Mouse (Mus musculus) heart, postnatal 0 days (tissue): Measurements from ENCODE around the gene Ikzf3. TPM values are rescaled to one million over a fixed set of nuclear protein-coding genes. Genes with fewer than 3 reads are reported as not detected.

Experiments used
- ATAC-seq: fragments of 200-750 bp; cut with Nextera tagmentation; 2 replicates; pipeline ENCODE4 v1.8.0; 2017; ENCODE audit warnings: low read depth, moderate number of reproducible peaks, moderate library complexity; ENCODE audit not compliant: insufficient read depth
- DNase-seq: peaks from one replicate; pipeline ENCODE4 v3.0.0-alpha.2; 2016; ENCODE audit warnings: low spot score
- H3K27ac ChIP-seq: fragments of 300-500 bp; sonication (generic); 2 replicates; pipeline ENCODE4 v1.5.1; 2014; ENCODE audit warnings: low read depth, mild to moderate bottlenecking
- H3K27me3 ChIP-seq: fragments of 300-500 bp; sonication (generic); 2 replicates; pipeline ENCODE4 v1.6.1; 2014; ENCODE audit warnings: low read length, mixed read lengths; ENCODE audit not compliant: control insufficient read depth, insufficient read depth
- H3K36me3 ChIP-seq: fragments of 300-500 bp; sonication (generic); replicated peaks from 2 replicates; pipeline ENCODE4 v1.6.1; 2014; ENCODE audit warnings: low read length, mixed read lengths; ENCODE audit not compliant: control insufficient read depth, insufficient read depth
- H3K4me1 ChIP-seq: fragments of 300-500 bp; sonication (generic); 2 replicates; pipeline ENCODE4 v1.6.1; 2014; ENCODE audit warnings: antibody characterized with exemption; ENCODE audit not compliant: control insufficient read depth, insufficient read depth
- H3K4me2 ChIP-seq: fragments of 300-500 bp; sonication (generic); 2 replicates; pipeline ENCODE4 v1.6.1; 2014; ENCODE audit warnings: low read depth, mild to moderate bottlenecking, low read length, moderate library complexity
- H3K4me3 ChIP-seq: fragments of 300-500 bp; sonication (generic); 2 replicates; pipeline ENCODE4 v1.5.1; 2014; ENCODE audit warnings: low read depth, low read length
- H3K9ac ChIP-seq: fragments of 300-500 bp; sonication (generic); replicated peaks from 2 replicates; pipeline ENCODE4 v1.6.1; 2014; ENCODE audit warnings: low read depth, low read length, mixed read lengths
- H3K9me3 ChIP-seq: fragments of 300-500 bp; sonication (generic); replicated peaks from 2 replicates; pipeline ENCODE4 v1.6.1; 2016; ENCODE audit warnings: low read length; ENCODE audit not compliant: control insufficient read depth
- CTCF ChIP-seq: IDR thresholded peaks from 2 replicates; pipeline ENCODE4 v1.5.1; 2016; ENCODE audit warnings: antibody characterized with exemption, control low read depth, low read depth
- EP300 ChIP-seq: IDR thresholded peaks from 2 replicates; pipeline ENCODE4 v1.6.1; 2016; ENCODE audit warnings: antibody characterized with exemption, low read depth
- WGBS: fragments of 180-500 bp; shearing (Covaris S2); extraction: QIAGEN DNeasy Blood & Tissue Kit; methylation state at CpG from one replicate; pipeline ENCODE4 v1.1.7; 2014; 5-methylcytosine and 5-hydroxymethylcytosine counted together
- polyA plus RNA-seq: library from polyadenylated mRNA; unstranded; fragments of >200 nt; fragmentation: Nextera tagmentation; extraction: Ambion mirVana; gene quantifications from 2 replicates; pipeline ENCODE4 v1.2.1, GENCODE M21; 2015
- total RNA-seq: library from RNA; depleted of rRNA; stranded (reverse); fragments of >200 nt; gene quantifications from 2 replicates; pipeline ENCODE4 v1.2.3, GENCODE M21; 2014; ENCODE audit warnings: low replicate concordance

Ikzf3 gene
- total and polyA plus RNA-seq, 2 experiments from 2014 or later: 0.15 TPM; not detected in 1

- ATAC-seq (no peak), DNase-seq (no peak)
- WGBS: 55% methylated on average over 10 of the region's 10 CpGs
- Histone ChIP-seq H3K9me3 (no peaks in the 10 kb centered on the region), H3K27me3 (no peaks in the 10 kb centered on the region), H3K27ac (no peak overlapping the region), H3K4me1 (no peaks in the 10 kb centered on the region), H3K9ac (no peak overlapping the region), H3K36me3 (no peaks in the 10 kb centered on the region), H3K4me2 (no peak overlapping the region), H3K4me3 (no peak overlapping the region)
- TF ChIP-seq CTCF (no peak), EP300 (no peak)
These were observed 25.4 kb downstream of the Ikzf3 start for GRCm38 (mm10) chr11:98520468-98520867.

DNA sequence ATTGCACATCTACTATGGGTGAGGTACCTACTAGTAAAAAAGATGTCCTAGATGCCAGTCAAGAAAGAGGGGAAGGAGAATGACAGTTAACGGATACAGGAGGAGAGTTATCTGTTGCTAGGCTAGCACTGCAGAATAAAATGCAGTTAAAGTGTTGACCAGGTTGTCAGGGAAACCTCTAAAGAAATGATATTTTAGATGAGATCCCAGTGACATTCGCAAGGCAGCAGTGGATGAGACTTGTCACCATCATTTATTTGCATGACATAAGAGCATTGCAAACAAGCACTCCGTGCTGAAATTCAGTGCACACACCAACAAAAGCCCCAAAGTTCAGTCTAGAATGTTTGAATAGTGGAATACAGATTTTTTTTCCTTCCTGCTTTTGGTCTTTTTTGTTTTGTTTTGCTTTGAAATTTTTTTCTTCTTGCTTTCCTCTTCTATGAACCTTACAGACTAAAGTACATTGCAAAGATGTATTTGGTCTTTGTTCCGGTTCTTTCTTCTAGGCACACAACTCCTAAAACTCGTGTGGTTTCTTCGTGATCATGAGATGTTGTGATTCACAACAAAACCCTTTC lies 32.4 kb downstream of the Ikzf3 start:
- ATAC-seq (no peak), DNase-seq (no peak)
- H3K27me3 ChIP-seq: no peaks in the 10 kb centered on the region
- no peaks in the 10 kb centered on the region for H3K36me3 ChIP-seq
- WGBS: 74% methylated on average over 6 of the region's 6 CpGs
- H3K4me2 ChIP-seq: no peak overlapping the region
- H3K4me3 ChIP-seq: no peak overlapping the region
- H3K9me3 ChIP-seq: no peaks in the 10 kb centered on the region
- TF ChIP-seq EP300 (no peak), CTCF (no peak)
- no peak overlapping the region for H3K9ac ChIP-seq
- H3K27ac ChIP-seq: no peak overlapping the region
- peaks cover 12% of the 10 kb centered on the region; the same call in 1 of the 2 replicates for H3K4me1 ChIP-seq

DNA sequence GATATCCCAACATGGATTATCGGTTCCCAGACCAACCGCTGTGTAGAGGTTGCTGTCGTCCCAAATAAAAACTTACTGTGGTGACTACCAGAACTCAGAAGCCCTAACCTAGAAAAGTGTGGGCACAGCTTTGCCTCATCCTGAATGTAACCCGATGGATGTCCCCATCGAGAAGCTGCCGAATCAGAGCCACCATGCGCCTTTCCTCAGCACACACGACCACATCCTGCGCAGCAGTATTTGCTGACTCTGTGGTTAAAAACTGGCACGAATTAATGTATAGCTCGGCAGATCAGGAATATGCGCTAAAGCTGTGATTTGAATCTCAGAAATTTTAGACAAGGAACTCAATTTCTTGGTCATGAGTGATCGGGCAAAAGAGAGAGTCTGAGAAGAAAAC lies 33.0 kb downstream of the Ikzf3 start:
- TF ChIP-seq CTCF (no peak), EP300 (no peak)
- no peak for ATAC-seq
- 88% methylated on average over 13 of the region's 13 CpGs for WGBS
- Histone ChIP-seq H3K4me3 (no peak overlapping the region), H3K9me3 (no peaks in the 10 kb centered on the region), H3K27ac (no peak overlapping the region), H3K36me3 (no peaks in the 10 kb centered on the region), H3K4me1 (peaks cover 12% of the 10 kb centered on the region; the same call in 1 of the 2 replicates), H3K4me2 (no peak overlapping the region), H3K9ac (no peak overlapping the region), H3K27me3 (no peaks in the 10 kb centered on the region)
- no peak for DNase-seq

DNA sequence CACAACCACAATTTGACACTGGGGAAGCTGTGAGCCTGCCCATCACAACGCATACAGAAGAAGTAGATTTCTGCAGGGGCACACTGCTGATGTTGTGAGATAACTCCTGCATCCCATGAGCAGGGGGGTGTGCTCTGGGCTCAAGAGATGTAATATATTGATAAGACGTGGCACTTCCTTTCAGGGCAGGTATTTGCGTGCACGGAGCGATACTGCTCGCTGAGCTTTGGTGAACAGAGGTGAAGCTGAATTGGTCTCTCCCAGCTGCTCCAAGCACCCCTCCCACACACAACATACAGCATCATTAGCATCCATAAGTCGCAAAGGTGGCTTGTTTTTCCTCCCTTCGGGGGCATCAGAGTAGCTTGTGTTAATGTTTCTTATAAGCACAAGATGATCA lies 35.7 kb downstream of the Ikzf3 start:
- Histone ChIP-seq H3K27ac (peak overlapping the region; percentile 50; the same call in 1 of the 2 replicates), H3K4me1 (peaks cover 12% of the 10 kb centered on the region; the same call in 1 of the 2 replicates), H3K4me2 (no peak overlapping the region), H3K27me3 (no peaks in the 10 kb centered on the region), H3K36me3 (no peaks in the 10 kb centered on the region), H3K4me3 (no peak overlapping the region), H3K9me3 (no peaks in the 10 kb centered on the region), H3K9ac (no peak overlapping the region)
- ATAC-seq: no peak
- 74% methylated on average over 8 of the region's 8 CpGs for WGBS
- no peak for TF ChIP-seq CTCF
- TF ChIP-seq EP300: no peak
- no peak for DNase-seq

DNA sequence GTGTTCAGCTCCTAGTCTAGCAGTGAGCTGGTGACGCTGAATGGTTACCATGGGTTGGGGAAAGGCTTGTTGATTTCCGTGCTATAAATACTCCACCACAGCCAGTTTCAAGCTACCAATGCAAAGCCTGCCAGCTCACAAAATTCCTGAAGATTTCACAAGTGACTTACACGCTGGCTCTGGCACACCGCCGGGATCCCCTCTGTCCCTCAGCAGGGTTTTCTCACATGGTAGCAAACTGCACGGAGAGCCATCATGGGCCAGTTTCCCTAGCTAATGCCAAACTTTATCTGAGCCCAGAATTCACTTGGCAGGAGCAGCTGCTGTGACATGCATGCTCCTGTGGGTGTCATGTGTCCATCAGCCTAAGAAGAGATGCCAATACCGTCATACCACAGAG lies 36.4 kb downstream of the Ikzf3 start:
- peak overlapping the region; percentile 62 for H3K27ac ChIP-seq
- H3K9me3 ChIP-seq: no peaks in the 10 kb centered on the region
- H3K4me2 ChIP-seq: no peak overlapping the region

DNA sequence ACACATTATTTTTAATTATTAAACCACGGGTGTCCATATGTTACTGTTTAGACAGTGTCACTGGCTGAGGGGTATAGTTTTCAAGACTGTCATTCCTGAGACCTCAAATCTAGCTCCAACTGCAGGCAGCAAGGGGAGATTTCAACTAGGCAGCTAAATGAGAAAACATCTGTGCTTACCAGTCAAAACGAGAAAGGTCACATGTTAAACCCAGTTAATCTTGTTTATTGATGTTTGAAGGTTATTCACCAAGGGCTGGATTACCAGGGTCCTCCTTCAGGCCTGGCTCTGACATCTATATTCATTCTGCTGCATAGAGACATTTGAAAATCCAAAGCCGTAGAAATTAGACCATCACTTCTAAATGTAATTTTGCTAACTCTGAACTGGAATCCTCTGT lies 40.9 kb downstream of the Ikzf3 start:
- Histone ChIP-seq H3K36me3 (no peaks in the 10 kb centered on the region), H3K27me3 (no peaks in the 10 kb centered on the region), H3K4me3 (no peak overlapping the region), H3K9ac (no peak overlapping the region), H3K27ac (no peak overlapping the region), H3K4me1 (peaks cover 7% of the 10 kb centered on the region; the same call in 1 of the 2 replicates), H3K9me3 (no peaks in the 10 kb centered on the region), H3K4me2 (no peak overlapping the region)
- ATAC-seq (no peak), DNase-seq (no peak)
- no peak for TF ChIP-seq EP300
- TF ChIP-seq CTCF: no peak
- WGBS: 59% methylated on average over 3 of the region's 3 CpGs

More for the DNA sequence above, 36.4 kb downstream of the Ikzf3 start:
- no peaks in the 10 kb centered on the region for H3K27me3 ChIP-seq
- H3K4me1 ChIP-seq: peaks cover 12% of the 10 kb centered on the region; the same call in 1 of the 2 replicates
- DNase-seq: peak; percentile 96
- no peak overlapping the region for H3K4me3 ChIP-seq
- 26% methylated on average over 7 of the region's 7 CpGs for WGBS
- no peaks in the 10 kb centered on the region for H3K36me3 ChIP-seq
- ATAC-seq: peak; percentile 97
- H3K9ac ChIP-seq: no peak overlapping the region
- TF ChIP-seq CTCF (peak; percentile 32), EP300 (peak; percentile 61)
